Mouse (Mus musculus): ENCODE measurements around the gene Pir.

DNA sequence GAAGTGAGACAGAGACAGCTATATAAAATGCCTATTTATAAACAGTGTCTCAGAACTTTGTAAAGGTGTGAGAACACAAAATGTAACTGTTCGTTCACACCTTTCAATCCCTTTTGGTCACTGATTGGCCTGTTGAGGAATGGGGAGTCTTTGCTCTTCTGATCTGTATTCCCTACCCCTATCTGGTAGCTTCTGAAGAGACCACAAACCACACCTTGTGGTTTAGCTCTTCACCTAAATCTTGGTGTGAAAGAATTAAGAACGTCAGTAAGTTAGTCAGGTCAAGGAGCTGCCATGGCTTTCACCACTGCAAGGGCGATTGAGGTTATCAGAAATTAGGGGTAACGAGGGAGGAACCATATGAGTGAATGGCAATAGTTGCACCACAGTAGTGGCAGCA lies 49.4 kb downstream of the Pir start:
- TF ChIP-seq CTCF (IDR thresholded peaks at IDR 0.05; ENCODE audit: insufficient read depth, low read depth, low read length) (no peak), POLR2A (IDR thresholded peaks at IDR 0.05; ENCODE audit: insufficient read depth, low read depth, low read length) (no peak)
